Mouse (Mus musculus) neural tube, embryonic 13.5 days (tissue): ENCODE results near the gene Cacnb4. TPM values are rescaled to one million over a fixed set of nuclear protein-coding genes. Genes with fewer than 3 reads are reported as not detected.
A peak's percentile ranks its signal among the peaks of the same experiment; 100 is the strongest.

Source experiments
- ATAC-seq: fragments of 200-750 bp; cut with Nextera tagmentation; 2 replicates; pipeline ENCODE4 v1.8.0; 2017; ENCODE audit warnings: low read depth, mild to moderate bottlenecking, moderate TSS enrichment, moderate library complexity
- H3K27ac ChIP-seq: fragments of 300-500 bp; sonication (generic); replicated peaks from 2 replicates; pipeline ENCODE4 v1.5.1; 2015; ENCODE audit warnings: moderate library complexity, mild to moderate bottlenecking, inconsistent platforms
- H3K27me3 ChIP-seq: fragments of 300-500 bp; sonication (generic); 2 replicates; pipeline ENCODE4 v1.6.1; 2015; ENCODE audit warnings: mild to moderate bottlenecking, inconsistent platforms
- H3K36me3 ChIP-seq: fragments of 300-500 bp; sonication (generic); 2 replicates; pipeline ENCODE4 v1.6.1; 2015; ENCODE audit warnings: mild to moderate bottlenecking, inconsistent platforms
- H3K4me1 ChIP-seq: fragments of 300-500 bp; sonication (generic); replicated peaks from 2 replicates; pipeline ENCODE4 v1.6.1; 2015; ENCODE audit warnings: inconsistent platforms
- H3K4me2 ChIP-seq: fragments of 300-500 bp; sonication (generic); 2 replicates; pipeline ENCODE4 v1.6.1; 2015; ENCODE audit warnings: inconsistent platforms, mild to moderate bottlenecking, moderate library complexity
- H3K4me3 ChIP-seq: fragments of 300-500 bp; sonication (generic); 2 replicates; pipeline ENCODE4 v1.5.1; 2015; ENCODE audit warnings: mild to moderate bottlenecking, inconsistent platforms
- H3K9ac ChIP-seq: fragments of 300-500 bp; sonication (generic); 2 replicates; pipeline ENCODE4 v1.6.1; 2015; ENCODE audit warnings: moderate library complexity, mild to moderate bottlenecking, inconsistent platforms
- H3K9me3 ChIP-seq: fragments of 300-500 bp; sonication (generic); 2 replicates; pipeline ENCODE4 v1.6.1; 2016; ENCODE audit warnings: inconsistent platforms
- WGBS: fragments of 180-500 bp; shearing (Covaris S2); methylation state at CpG from one replicate; pipeline ENCODE4 v1.1.7; 2015; 5-methylcytosine and 5-hydroxymethylcytosine counted together
- polyA plus RNA-seq: library from polyadenylated mRNA; unstranded; fragments of >200 nt; fragmentation: Nextera tagmentation; extraction: Ambion mirVana; gene quantifications from 2 replicates; pipeline ENCODE4 v1.2.1, GENCODE M21; 2015

Gene Cacnb4
- polyA plus RNA-seq, 1 experiment from 2014 or later: 12.7 TPM

DNA sequence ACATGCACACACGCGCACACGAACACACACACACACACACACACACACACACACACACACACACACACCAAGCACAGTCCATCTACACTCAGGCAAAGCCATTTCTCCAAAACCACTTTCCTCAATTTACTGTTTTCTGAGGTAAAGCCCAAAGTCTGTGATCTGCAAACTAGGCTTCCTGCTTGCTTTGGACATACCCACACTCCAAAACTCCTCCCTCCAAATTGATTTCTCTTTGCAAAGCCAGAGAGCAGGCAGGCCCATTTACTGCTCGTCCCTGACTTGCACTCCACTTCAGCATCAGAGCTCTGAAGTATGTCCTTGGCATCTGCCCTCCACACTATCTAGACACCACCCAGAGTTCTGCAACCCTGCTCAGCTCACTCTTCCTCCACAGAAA is 958 bp upstream of the Cacnb4 start:
- H3K4me3 ChIP-seq: no peak overlapping the region
- H3K36me3 ChIP-seq: no peaks in the 10 kb centered on the region
- H3K4me1 ChIP-seq: peaks cover 11% of the 10 kb centered on the region
- no peak overlapping the region for H3K27ac ChIP-seq
- no peak for ATAC-seq
- H3K4me2 ChIP-seq: no peak overlapping the region
- H3K9ac ChIP-seq: no peak overlapping the region
- H3K9me3 ChIP-seq: no peaks in the 10 kb centered on the region
- 65% methylated on average over 2 of the region's 4 CpGs for WGBS
- peaks cover 36% of the 10 kb centered on the region for H3K27me3 ChIP-seq

DNA sequence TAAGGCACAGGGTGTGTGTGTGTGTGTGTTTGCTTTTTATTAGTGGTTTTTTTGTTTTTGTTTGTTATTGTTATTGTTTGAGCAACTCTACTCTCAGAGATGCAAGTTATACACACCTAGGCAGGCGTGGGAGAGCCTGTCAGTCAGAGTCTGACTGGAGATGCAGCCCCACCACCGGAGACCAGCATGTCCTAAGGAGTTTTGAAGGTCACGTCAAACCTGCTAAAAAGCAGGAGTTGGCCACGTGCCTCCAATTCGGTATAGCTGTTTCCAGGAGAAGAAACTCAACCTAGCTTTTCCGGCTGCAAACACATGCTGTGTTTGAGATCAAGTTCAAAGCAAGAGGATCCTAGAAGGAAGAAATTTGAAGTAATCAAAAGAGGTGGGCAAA is 277 bp upstream of the Cacnb4 start:
- WGBS: 8% methylated on average over 6 of the region's 6 CpGs
- peak overlapping the region; percentile 82; the same call in 1 of the 2 replicates for H3K9ac ChIP-seq
- no peaks in the 10 kb centered on the region for H3K36me3 ChIP-seq
- peak overlapping the region; percentile 92 for H3K4me2 ChIP-seq
- H3K27me3 ChIP-seq: peaks cover 40% of the 10 kb centered on the region
- peaks cover 11% of the 10 kb centered on the region for H3K4me1 ChIP-seq
- no peak overlapping the region for H3K27ac ChIP-seq
- ATAC-seq: 0 out of 2 replicates have a peak, but pooled peaks have one; percentile 2
- no peaks in the 10 kb centered on the region for H3K9me3 ChIP-seq
- H3K4me3 ChIP-seq: peak overlapping the region; percentile 66

DNA sequence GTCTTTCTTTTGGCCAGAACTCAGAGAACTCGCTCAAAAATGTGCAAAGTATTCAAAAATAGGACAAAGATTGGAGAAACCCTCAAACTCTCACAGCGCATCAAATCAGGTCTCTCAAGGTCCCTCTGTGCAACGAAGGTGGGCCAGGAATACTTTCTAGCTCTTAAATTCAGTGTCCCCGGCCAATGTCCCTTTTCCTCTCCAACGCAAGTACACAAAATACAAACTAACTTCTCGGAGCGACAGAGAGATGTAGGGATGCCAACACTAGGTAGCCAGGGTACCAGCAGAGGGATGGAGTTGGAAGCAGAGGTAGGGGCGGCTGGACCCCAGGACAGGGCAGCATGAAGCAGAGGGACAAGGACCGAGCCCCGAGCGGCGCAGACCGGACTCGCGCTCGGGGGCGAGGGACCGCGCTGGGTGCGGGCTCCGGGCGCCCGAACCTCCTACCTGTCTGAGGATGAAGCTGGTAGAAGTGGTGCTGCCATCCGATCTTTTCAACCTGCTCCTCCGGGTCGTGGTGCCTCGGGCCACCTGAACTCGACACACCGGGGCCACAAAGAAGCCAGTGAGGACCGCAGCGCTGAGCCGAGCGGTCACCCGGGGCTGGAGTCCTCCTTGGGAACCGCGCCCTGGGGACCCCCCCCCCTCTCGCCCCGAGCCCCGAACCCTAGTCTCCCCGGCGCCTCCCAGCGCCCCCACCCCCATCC is 1.2 kb downstream of the Cacnb4 start:
- no peaks in the 10 kb centered on the region for H3K36me3 ChIP-seq
- peak overlapping the region; percentile 66 for H3K4me3 ChIP-seq
- H3K4me1 ChIP-seq: peaks cover 11% of the 10 kb centered on the region
- WGBS: under 1% methylated on average over 41 of the region's 42 CpGs
- H3K27me3 ChIP-seq: peaks cover 43% of the 10 kb centered on the region
- H3K9me3 ChIP-seq: no peaks in the 10 kb centered on the region
- peak overlapping the region; percentile 92 for H3K4me2 ChIP-seq
- peak; percentile 61 for ATAC-seq
- peak overlapping the region; percentile 82 for H3K9ac ChIP-seq
- H3K27ac ChIP-seq: no peak overlapping the region; the same call in 1 of the 2 replicates

DNA sequence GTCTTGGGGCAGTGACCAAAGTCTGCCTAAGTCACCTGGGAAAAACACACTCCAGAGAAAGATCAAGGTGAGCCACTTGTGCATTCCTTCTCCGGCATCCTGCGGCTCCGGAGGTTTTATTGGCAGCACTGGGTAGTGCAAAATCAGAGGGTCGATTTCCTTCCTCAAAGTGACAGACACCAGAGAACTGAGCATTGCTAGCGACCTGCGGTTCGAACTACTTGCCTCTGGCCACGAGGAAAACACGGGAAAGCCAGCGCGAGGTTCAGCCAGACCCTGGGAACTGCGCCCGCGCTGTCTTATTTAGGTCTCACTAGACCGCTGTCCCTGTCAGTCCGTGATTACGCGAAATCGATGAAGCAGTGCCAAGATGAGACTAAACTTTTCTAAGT is 1.7 kb downstream of the Cacnb4 start:
- Histone ChIP-seq H3K4me3 (peak overlapping the region; percentile 66), H3K9me3 (no peaks in the 10 kb centered on the region), H3K27ac (no peak overlapping the region), H3K27me3 (peaks cover 43% of the 10 kb centered on the region), H3K4me2 (peak overlapping the region; percentile 92), H3K9ac (no peak overlapping the region), H3K36me3 (no peaks in the 10 kb centered on the region), H3K4me1 (peaks cover 11% of the 10 kb centered on the region)
- WGBS: under 1% methylated on average over 19 of the region's 19 CpGs
- ATAC-seq: no peak

DNA sequence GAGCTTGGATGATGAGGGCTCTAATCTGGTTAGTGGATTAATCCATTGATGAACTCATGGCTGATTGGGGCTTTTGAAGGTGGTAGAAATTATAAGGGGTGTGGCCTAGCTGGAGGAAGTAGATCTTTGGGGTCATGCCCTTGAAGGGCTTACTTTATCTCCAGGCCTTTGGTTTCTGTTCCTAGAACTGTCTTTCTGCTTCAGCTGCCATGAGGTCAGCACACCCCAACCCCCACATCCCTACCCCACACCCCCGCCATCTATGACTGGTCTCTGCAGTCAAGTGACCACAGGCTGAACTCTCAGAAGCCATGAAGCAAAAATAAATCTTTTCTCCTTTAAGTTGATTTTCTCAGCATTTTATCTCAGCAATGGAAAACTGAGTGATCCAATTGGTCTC is 3.5 kb downstream of the Cacnb4 start:
- no peaks in the 10 kb centered on the region for H3K9me3 ChIP-seq
- H3K4me3 ChIP-seq: no peak overlapping the region
- no peak overlapping the region for H3K27ac ChIP-seq
- no peak overlapping the region for H3K4me2 ChIP-seq
- 77% methylated on average over 1 of the region's 1 CpGs for WGBS
- no peaks in the 10 kb centered on the region for H3K36me3 ChIP-seq
- H3K4me1 ChIP-seq: peaks cover 11% of the 10 kb centered on the region
- H3K9ac ChIP-seq: no peak overlapping the region
- H3K27me3 ChIP-seq: peaks cover 43% of the 10 kb centered on the region
- no peak for ATAC-seq

DNA sequence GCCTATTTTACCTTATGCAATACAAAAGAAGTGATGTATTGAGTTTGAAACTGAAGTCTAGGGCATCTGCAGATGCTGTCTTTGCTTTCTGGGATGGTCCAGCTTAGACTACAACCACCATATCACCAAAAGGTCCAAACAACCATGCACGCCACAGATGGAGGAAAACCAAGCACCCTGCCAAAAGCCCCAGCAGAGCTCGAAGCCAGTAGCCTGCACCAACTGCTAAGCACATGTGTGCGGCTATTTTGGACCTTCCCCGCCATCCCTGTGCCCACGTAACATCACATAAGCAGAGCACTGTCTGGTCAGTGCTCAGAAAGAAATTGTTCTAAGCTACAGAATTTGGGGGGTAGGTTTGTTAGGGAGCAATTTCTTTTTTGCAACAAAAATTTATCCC is 5.9 kb downstream of the Cacnb4 start:
- H3K9me3 ChIP-seq: no peaks in the 10 kb centered on the region
- no peak overlapping the region for H3K4me3 ChIP-seq
- no peak overlapping the region for H3K27ac ChIP-seq
- no peak overlapping the region for H3K4me2 ChIP-seq
- peaks cover 36% of the 10 kb centered on the region for H3K27me3 ChIP-seq
- WGBS: 87% methylated on average over 5 of the region's 5 CpGs
- H3K9ac ChIP-seq: no peak overlapping the region
- H3K4me1 ChIP-seq: peaks cover 11% of the 10 kb centered on the region
- no peaks in the 10 kb centered on the region for H3K36me3 ChIP-seq
- ATAC-seq: no peak

DNA sequence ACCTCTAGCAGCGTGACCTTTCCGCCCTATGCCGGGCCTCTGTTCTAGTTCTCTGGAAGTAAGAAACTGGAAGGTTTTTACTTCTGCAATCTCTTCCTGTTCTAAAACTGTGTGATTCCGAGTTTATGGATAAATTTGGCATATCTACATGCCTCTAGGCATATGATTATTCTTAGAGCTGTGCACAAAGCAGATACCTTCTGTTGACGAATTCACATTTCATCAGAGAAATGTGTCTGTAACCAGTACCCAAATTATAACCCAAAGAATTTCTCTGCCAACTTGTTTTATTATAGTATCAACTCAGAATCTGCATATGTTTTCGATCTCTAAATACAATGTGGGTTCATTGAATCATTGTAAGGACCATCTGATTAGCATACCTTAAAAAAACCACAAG is 8.2 kb downstream of the Cacnb4 start:
- WGBS: 88% methylated on average over 6 of the region's 6 CpGs
- Histone ChIP-seq H3K9me3 (no peaks in the 10 kb centered on the region), H3K27ac (no peak overlapping the region), H3K36me3 (no peaks in the 10 kb centered on the region), H3K4me3 (no peak overlapping the region), H3K4me2 (no peak overlapping the region), H3K4me1 (no peaks in the 10 kb centered on the region), H3K27me3 (peaks cover 17% of the 10 kb centered on the region; the same call in 1 of the 2 replicates), H3K9ac (no peak overlapping the region)
- ATAC-seq: no peak

DNA sequence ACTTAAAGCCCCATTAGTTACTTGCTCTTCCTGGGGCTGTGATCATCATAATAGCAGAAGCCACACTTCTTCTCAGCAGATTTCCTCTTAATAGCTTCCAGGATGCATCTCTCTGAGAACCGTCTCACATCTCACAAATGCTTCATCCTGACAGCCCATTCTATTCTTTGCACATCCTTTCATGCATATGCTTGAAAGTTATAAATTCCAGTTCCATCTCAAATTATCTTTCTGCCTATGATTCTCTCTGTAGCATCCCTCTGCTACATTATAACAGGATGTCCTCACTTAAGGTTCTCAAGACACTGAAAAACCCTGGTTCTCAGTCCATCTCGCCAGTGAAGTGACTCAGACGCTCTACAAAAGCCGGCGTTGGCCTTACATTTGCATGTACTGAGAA is 19.9 kb downstream of the Cacnb4 start:
- H3K9ac ChIP-seq: no peak overlapping the region
- H3K4me2 ChIP-seq: no peak overlapping the region
- ATAC-seq: no peak
- 84% methylated on average over 5 of the region's 5 CpGs for WGBS
- no peaks in the 10 kb centered on the region for H3K27me3 ChIP-seq
- no peaks in the 10 kb centered on the region for H3K4me1 ChIP-seq
- H3K36me3 ChIP-seq: no peaks in the 10 kb centered on the region
- no peak overlapping the region for H3K4me3 ChIP-seq
- no peak overlapping the region for H3K27ac ChIP-seq
- H3K9me3 ChIP-seq: no peaks in the 10 kb centered on the region

DNA sequence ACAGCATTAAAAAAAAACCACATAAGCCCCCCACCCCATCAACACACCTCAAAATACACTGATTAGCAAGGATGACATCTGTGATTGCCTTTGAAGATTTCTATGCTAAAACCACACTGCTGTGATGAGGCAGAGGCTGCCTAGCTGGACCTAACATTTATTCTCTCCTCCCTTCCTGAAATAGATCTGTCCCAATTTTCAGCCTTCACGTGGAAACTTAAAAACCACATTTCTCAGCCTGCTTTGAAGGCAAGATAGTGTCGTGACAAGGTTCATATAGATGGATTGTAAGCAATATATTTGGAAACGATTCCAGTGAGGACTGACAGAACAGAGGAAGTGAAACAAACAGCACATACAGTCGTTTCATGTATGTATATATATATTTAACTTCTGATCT is 22.1 kb downstream of the Cacnb4 start:
- Histone ChIP-seq H3K27ac (no peak overlapping the region), H3K36me3 (no peaks in the 10 kb centered on the region), H3K9me3 (no peaks in the 10 kb centered on the region), H3K4me3 (no peak overlapping the region), H3K4me1 (no peaks in the 10 kb centered on the region), H3K27me3 (no peaks in the 10 kb centered on the region), H3K9ac (no peak overlapping the region), H3K4me2 (no peak overlapping the region)
- no peak for ATAC-seq
- 83% methylated on average over 4 of the region's 4 CpGs for WGBS

DNA sequence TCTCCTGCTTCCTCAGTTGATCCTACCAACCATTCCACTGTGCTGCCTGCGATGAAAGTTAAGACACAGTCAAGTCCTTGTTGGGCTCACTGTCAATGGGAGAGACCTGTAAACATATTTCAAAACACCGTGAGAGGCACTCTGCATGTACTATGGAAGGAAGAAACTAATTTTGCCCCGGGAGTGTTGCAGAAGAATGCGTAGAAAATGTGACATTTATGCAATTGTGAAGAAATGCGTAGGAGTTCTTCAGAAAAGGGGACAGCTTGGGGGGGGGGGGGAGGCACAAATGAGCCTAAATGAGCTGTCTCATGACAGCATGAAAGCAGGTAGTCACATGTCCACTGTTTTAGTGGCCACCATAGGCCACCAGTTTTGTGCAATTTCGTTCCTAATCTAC is 25.1 kb downstream of the Cacnb4 start:
- Histone ChIP-seq H3K27me3 (no peaks in the 10 kb centered on the region), H3K27ac (no peak overlapping the region), H3K36me3 (no peaks in the 10 kb centered on the region), H3K9me3 (no peaks in the 10 kb centered on the region), H3K4me3 (no peak overlapping the region), H3K4me2 (no peak overlapping the region), H3K9ac (no peak overlapping the region), H3K4me1 (peaks cover 6% of the 10 kb centered on the region; the same call in 1 of the 2 replicates)
- 84% methylated on average over 6 of the region's 6 CpGs for WGBS
- no peak for ATAC-seq

DNA sequence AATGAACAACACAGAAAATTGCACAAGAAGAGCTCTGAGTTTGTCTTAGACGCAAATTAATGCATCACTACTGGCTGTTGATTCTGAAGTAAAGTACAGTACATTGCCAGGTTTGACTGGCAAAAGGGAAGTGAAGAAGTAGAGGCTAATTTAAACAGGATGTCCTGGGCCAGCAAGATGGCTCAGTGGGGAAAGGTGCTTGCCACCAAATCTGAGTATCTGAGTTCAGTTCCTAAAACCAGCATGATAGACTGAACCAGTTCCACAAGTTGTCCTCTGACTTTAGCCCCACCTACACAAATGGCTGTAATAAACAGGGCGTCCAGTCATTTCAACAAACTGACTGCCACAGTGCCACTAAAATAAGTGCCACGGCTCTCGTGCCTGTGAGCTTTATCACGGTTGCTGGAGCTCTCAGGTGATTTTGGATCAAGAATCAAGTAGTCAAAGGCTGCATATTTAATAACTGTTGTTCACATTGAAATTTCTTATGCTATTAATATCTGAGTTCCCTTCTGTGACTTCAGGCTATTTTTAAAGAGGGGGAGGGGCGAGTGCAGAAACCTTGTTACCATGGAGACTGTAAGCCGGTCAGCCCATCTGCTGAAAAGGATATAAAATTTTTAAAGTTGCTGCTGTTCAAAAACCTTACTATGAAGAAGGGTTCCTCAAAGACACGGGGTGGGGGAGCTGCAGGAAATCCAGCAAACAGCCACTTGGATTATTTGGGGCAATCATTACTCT is 29.2 kb downstream of the Cacnb4 start:
- Histone ChIP-seq H3K36me3 (no peaks in the 10 kb centered on the region), H3K27ac (no peak overlapping the region), H3K9me3 (no peaks in the 10 kb centered on the region), H3K27me3 (no peaks in the 10 kb centered on the region), H3K4me1 (peaks cover 6% of the 10 kb centered on the region; the same call in 1 of the 2 replicates), H3K4me3 (no peak overlapping the region), H3K4me2 (no peak overlapping the region), H3K9ac (no peak overlapping the region)
- ATAC-seq: no peak
- 77% methylated on average over 8 of the region's 8 CpGs for WGBS

DNA sequence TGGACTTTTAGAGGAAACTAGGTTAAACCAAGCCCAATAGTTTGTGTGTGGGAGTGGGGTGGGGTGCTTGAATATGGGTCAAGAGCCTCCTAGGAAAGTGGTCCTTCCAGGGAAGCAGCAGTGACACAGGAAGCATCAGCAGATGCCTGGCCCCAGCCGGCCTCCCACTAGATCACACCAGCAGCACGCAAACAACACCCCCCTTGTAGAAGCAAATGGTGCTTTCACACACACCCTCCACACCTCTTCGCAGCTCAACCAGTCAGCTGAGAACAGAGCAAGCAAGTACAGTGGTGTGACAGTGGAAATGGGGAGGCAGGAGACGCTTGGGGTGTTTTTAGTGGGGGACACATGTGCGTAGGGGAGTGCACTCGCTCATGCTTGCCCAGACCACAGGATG is 33.0 kb downstream of the Cacnb4 start:
- ATAC-seq: no peak; the same call in 1 of the 2 replicates
- Histone ChIP-seq H3K9me3 (no peaks in the 10 kb centered on the region), H3K4me3 (no peak overlapping the region), H3K4me2 (no peak overlapping the region), H3K36me3 (no peaks in the 10 kb centered on the region), H3K27me3 (no peaks in the 10 kb centered on the region), H3K27ac (no peak overlapping the region), H3K9ac (no peak overlapping the region), H3K4me1 (peaks cover 6% of the 10 kb centered on the region; the same call in 1 of the 2 replicates)
- 83% methylated on average over 6 of the region's 6 CpGs for WGBS
